Mouse (Mus musculus) intestine, embryonic 14.5 days (tissue): ENCODE results near the gene Mier2. TPM values are rescaled to one million over a fixed set of nuclear protein-coding genes. Genes with fewer than 3 reads are reported as not detected.

Experiments
- ATAC-seq: fragments of 200-750 bp; cut with Nextera tagmentation; replicated peaks from 2 replicates; pipeline ENCODE4 v1.8.0; 2017; ENCODE audit warnings: low read depth, moderate number of reproducible peaks, moderate TSS enrichment, moderate library complexity; ENCODE audit not compliant: low FRiP score, low TSS enrichment
- DNase-seq: peaks from one replicate; pipeline ENCODE4 v3.0.0-alpha.2; 2018; ENCODE audit warnings: low spot score
- H3K27ac ChIP-seq: fragments of 300-500 bp; sonication (generic); 2 replicates; pipeline ENCODE4 v1.5.1; 2014; ENCODE audit warnings: low read depth, mild to moderate bottlenecking, control low read depth
- H3K27me3 ChIP-seq: fragments of 300-500 bp; sonication (generic); replicated peaks from 2 replicates; pipeline ENCODE4 v1.6.1; 2014; ENCODE audit warnings: low read length, control low read depth; ENCODE audit not compliant: control insufficient read depth, insufficient read depth
- H3K36me3 ChIP-seq: fragments of 300-500 bp; sonication (generic); 2 replicates; pipeline ENCODE4 v1.6.1; 2014; ENCODE audit warnings: low read length, control low read depth; ENCODE audit not compliant: control insufficient read depth, insufficient read depth
- H3K4me1 ChIP-seq: fragments of 300-500 bp; sonication (generic); replicated peaks from 2 replicates; pipeline ENCODE4 v1.6.1; 2014; ENCODE audit warnings: low read length, control low read depth, mixed read lengths; ENCODE audit not compliant: control insufficient read depth, insufficient read depth
- H3K4me2 ChIP-seq: fragments of 300-500 bp; sonication (generic); 2 replicates; pipeline ENCODE4 v1.6.1; 2014; ENCODE audit warnings: low read length
- H3K4me3 ChIP-seq: fragments of 300-500 bp; sonication (generic); 2 replicates; pipeline ENCODE4 v1.5.1; 2014; ENCODE audit warnings: low read depth, low read length, control low read depth, mixed read lengths
- H3K9ac ChIP-seq: fragments of 300-500 bp; sonication (generic); 2 replicates; pipeline ENCODE4 v1.6.1; 2014; ENCODE audit warnings: mild to moderate bottlenecking, low read length
- H3K9me3 ChIP-seq: fragments of 300-500 bp; sonication (generic); 2 replicates; pipeline ENCODE4 v1.6.1; 2016; ENCODE audit warnings: low read length, control low read depth; ENCODE audit not compliant: control insufficient read depth
- WGBS: fragments of 180-500 bp; shearing (Covaris S2); extraction: QIAGEN DNeasy Blood & Tissue Kit; methylation state at CpG from one replicate; pipeline ENCODE4 v1.1.7; 2014; 5-methylcytosine and 5-hydroxymethylcytosine counted together
- polyA plus RNA-seq: library from polyadenylated mRNA; unstranded; fragments of >200 nt; fragmentation: Nextera tagmentation; extraction: Ambion mirVana; gene quantifications from 2 replicates; pipeline ENCODE4 v1.2.1, GENCODE M21; 2014

Gene Mier2
- polyA plus RNA-seq, 1 experiment from 2014 or later: 47.9 TPM

DNA sequence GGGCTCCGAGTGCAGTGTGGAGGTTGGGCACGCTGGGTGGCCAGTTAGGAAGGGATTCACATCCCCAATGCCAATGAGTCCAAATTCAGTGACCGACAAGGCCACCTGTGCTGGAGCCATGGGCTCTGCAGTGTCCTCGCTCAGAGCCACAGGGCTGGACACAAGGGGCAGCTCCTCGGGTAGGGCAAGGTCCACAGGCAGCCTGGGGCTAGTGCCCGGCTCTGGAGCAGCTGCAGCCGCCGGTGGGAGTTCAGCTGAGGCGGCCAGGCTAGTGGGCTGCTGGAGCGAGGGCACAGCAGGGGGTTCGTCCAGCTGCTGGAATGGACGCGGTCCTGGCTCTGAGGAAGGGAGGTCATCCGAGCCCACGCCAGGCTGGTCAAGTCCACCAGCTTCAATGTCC is 13.5 kb downstream of the Mier2 start:
- ATAC-seq (no peak), DNase-seq (no peak)
- Histone ChIP-seq H3K4me3 (no peak overlapping the region), H3K9me3 (no peaks in the 10 kb centered on the region), H3K4me2 (no peak overlapping the region), H3K36me3 (peaks cover 88% of the 10 kb centered on the region), H3K4me1 (no peaks in the 10 kb centered on the region), H3K9ac (no peak overlapping the region), H3K27me3 (no peaks in the 10 kb centered on the region), H3K27ac (no peak overlapping the region)
- WGBS: 91% methylated on average over 15 of the region's 15 CpGs

- Histone ChIP-seq H3K4me3 (no peak overlapping the region), H3K4me2 (no peak overlapping the region), H3K36me3 (peaks cover 80% of the 10 kb centered on the region), H3K27ac (no peak overlapping the region), H3K27me3 (no peaks in the 10 kb centered on the region), H3K4me1 (no peaks in the 10 kb centered on the region), H3K9ac (no peak overlapping the region), H3K9me3 (no peaks in the 10 kb centered on the region)
- no peak for ATAC-seq
- peak; percentile 41 for DNase-seq
- 95% methylated on average over 11 of the region's 11 CpGs for WGBS
Measured at GRCm38 (mm10) chr10:79540746-79541145, 14.3 kb downstream of the Mier2 start.

GRCm38 (mm10) chr10:79539701-79540495 is 15.1 kb downstream of the Mier2 start:
- 92% methylated on average over 16 of the region's 16 CpGs for WGBS
- H3K36me3 ChIP-seq: peaks cover 73% of the 10 kb centered on the region
- H3K27me3 ChIP-seq: no peaks in the 10 kb centered on the region
- ATAC-seq (no peak), DNase-seq (peak; percentile 41)
- H3K4me3 ChIP-seq: no peak overlapping the region
- H3K4me2 ChIP-seq: no peak overlapping the region
- no peaks in the 10 kb centered on the region for H3K9me3 ChIP-seq
- H3K4me1 ChIP-seq: no peaks in the 10 kb centered on the region
- H3K9ac ChIP-seq: no peak overlapping the region
- H3K27ac ChIP-seq: no peak overlapping the region

DNA sequence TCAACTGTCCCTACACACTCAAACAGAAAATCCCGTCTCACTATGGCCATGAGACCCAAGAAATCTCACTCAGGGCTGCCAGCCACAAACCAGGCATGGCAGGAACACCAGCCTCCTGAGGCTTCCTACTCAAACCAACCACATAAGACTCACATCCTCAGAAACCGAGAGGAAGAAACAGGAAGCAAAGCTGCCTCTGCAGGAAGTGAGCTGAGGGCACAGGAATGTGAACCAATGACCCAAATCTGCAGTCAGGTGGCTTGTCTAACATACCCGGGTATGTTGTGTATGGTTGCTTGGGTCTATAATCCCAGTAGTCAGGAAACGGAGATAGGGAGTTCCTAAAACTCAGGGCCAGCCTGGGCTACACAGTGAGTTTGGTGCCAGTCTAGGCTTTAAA is 16.1 kb downstream of the Mier2 start:
- Histone ChIP-seq H3K4me2 (no peak overlapping the region), H3K36me3 (peaks cover 63% of the 10 kb centered on the region), H3K4me1 (peaks cover 3% of the 10 kb centered on the region; the same call in 1 of the 2 replicates), H3K27me3 (no peaks in the 10 kb centered on the region), H3K4me3 (no peak overlapping the region), H3K9ac (no peak overlapping the region), H3K27ac (no peak overlapping the region), H3K9me3 (no peaks in the 10 kb centered on the region)
- DNase-seq (peak; percentile 34), ATAC-seq (no peak)
- WGBS: 59% methylated on average over 4 of the region's 4 CpGs

GRCm38 (mm10) chr10:79538323-79538722 is 16.7 kb downstream of the Mier2 start:
- H3K9me3 ChIP-seq: no peaks in the 10 kb centered on the region
- peaks cover 57% of the 10 kb centered on the region for H3K36me3 ChIP-seq
- DNase-seq (peak; percentile 43), ATAC-seq (no peak)
- H3K4me1 ChIP-seq: peaks cover 4% of the 10 kb centered on the region; the same call in 1 of the 2 replicates
- H3K27ac ChIP-seq: no peak overlapping the region
- H3K4me2 ChIP-seq: no peak overlapping the region
- 95% methylated on average over 3 of the region's 3 CpGs for WGBS
- H3K4me3 ChIP-seq: no peak overlapping the region
- no peaks in the 10 kb centered on the region for H3K27me3 ChIP-seq
- H3K9ac ChIP-seq: no peak overlapping the region

- no peak overlapping the region for H3K9ac ChIP-seq
- H3K4me2 ChIP-seq: no peak overlapping the region
- peaks cover 4% of the 10 kb centered on the region; the same call in 1 of the 2 replicates for H3K4me1 ChIP-seq
- WGBS: 83% methylated on average over 2 of the region's 2 CpGs
- DNase-seq: peak; percentile 38
- ATAC-seq: no peak
- no peaks in the 10 kb centered on the region for H3K27me3 ChIP-seq
- H3K36me3 ChIP-seq: peaks cover 52% of the 10 kb centered on the region
- H3K9me3 ChIP-seq: no peaks in the 10 kb centered on the region
- no peak overlapping the region for H3K27ac ChIP-seq
- no peak overlapping the region for H3K4me3 ChIP-seq
Measured at GRCm38 (mm10) chr10:79537781-79538180, 17.2 kb downstream of the Mier2 start.

DNA sequence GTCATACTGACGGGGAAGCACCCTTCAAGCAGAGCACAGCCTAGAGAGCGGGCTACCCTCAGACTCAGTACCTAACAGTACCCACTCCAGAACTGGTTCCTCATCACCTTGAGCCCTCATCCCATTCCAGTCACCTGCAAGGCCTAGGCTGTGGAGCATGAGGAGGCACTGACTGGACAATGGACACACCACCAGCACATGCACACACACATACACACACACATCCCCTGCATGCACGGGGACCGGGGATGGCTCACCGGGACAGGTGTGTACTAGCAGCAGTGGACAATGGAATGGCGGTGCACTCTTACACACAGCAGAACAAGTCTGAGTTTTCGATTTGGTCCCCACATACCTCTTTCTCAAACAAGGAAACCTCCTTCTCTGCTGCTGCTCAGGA is 17.7 kb downstream of the Mier2 start:
- Histone ChIP-seq H3K4me2 (no peak overlapping the region), H3K36me3 (peaks cover 47% of the 10 kb centered on the region), H3K27me3 (no peaks in the 10 kb centered on the region), H3K9ac (no peak overlapping the region), H3K4me1 (peaks cover 7% of the 10 kb centered on the region; the same call in 1 of the 2 replicates), H3K4me3 (no peak overlapping the region), H3K27ac (no peak overlapping the region), H3K9me3 (no peaks in the 10 kb centered on the region)
- ATAC-seq (no peak), DNase-seq (peak; percentile 38)
- 89% methylated on average over 7 of the region's 7 CpGs for WGBS

- WGBS: 71% methylated on average over 12 of the region's 12 CpGs
Measured at GRCm38 (mm10) chr10:79536461-79537080, 18.4 kb downstream of the Mier2 start.

More at GRCm38 (mm10) chr10:79536461-79537080, 18.4 kb downstream of the Mier2 start:
- H3K4me2 ChIP-seq: no peak overlapping the region
- no peak for ATAC-seq
- H3K27ac ChIP-seq: no peak overlapping the region
- H3K36me3 ChIP-seq: peaks cover 40% of the 10 kb centered on the region
- peaks cover 7% of the 10 kb centered on the region; the same call in 1 of the 2 replicates for H3K4me1 ChIP-seq
- no peaks in the 10 kb centered on the region for H3K27me3 ChIP-seq
- DNase-seq: peak; percentile 49
- H3K9me3 ChIP-seq: no peaks in the 10 kb centered on the region
- H3K4me3 ChIP-seq: no peak overlapping the region
- H3K9ac ChIP-seq: no peak overlapping the region
